Mouse (Mus musculus) layer of hippocampus, adult 9-11 months (tissue): ENCODE results near the gene Uba6.

Experiments
- DNase-seq: peaks from one replicate; pipeline ENCODE4 v3.0.0; 2022

Uba6 gene

GRCm38 (mm10) chr5:86071538-86071937 is 101.1 kb downstream of the Uba6 start, which contains the start of gene Stap1:
Gene Stap1, plus strand, starts transcription at chr5:86071746.
- DNase-seq = no peak

- DNase-seq = no peak
Measured at GRCm38 (mm10) chr5:86069121-86069520, 103.5 kb downstream of the Uba6 start.

DNA sequence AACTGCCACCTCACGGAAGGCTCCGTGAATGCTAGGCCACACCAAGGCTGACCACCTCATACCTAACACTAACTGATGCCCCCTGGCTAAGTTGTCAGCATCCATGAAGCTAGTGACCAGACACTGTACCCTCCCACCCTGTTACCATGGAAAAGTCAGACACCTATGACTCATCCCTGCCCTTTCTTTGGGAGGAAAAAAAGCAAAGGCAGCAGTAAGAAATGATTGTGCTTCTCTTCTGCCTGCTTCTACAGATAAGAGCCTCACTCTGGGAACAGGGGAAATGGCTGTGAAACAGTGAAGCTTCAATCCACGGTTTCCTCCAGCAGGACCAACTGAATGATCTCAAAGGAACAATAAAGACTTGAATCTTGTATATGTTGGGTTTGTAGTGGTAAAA is 104.2 kb downstream of the Uba6 start:
- DNase-seq = no peak

DNA sequence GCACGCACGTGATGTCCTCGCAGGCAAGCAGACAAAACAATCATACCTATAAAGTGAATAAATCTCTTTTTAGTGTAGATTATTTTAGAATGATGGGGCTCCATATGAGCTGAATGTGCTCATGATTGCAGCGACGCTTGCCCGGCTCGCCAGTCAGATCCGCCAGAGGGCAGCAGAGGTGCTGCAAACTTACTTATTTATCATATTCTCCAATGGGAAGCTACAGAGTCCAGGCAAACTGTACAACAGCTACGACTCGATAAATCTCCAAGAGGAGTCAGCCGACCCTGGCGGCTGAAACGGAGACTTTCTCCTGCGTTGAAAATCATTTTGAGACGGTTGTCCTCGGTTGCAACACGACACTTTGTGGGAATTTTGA is 106.1 kb downstream of the Uba6 start:
- peak; percentile 89 for DNase-seq

- DNase-seq = no peak
Measured at GRCm38 (mm10) chr5:86065876-86066550, 106.6 kb downstream of the Uba6 start.

DNA sequence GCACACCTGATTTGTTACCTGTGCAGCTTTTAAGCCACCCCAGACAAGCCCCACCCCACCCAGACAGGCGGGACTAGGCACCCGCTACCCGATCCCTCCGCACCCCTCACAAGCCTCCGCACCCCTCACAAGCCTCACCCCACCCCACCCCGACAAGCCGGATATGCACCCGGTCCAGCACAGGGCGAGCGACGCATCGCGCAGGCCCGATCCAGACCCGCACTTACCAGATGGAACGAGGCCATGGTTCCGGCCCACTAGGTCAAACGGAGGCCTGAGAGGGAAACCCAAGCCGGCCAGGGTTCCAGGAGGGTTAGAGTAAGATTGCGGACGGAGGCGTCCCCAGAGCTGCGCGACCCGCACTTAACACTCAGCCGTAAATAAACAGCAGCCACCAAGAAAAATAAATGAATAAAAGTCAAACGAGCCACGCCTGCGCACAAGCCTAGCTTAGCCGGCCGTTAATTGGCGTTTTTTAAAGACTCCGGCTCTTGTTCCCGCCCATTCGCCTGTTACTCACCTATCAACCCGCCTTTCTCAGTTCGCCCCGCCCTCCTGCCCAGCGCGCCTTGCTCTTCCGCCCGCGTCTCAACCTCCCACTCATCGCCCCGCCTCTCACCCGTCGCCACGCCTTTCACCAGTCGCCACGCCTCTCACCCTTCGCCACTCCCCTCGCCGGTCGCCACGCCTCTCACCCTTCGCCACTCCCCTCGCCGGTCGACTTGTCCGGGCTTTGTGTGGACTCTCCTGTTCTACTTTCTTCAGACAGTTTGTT is 107.3 kb downstream of the Uba6 start, which contains the start of gene Cenpc1:
TSS of gene Cenpc1 (minus strand) at position 483 of the 775 bp plus-strand sequence.
- DNase-seq = peak; percentile 97

DNA sequence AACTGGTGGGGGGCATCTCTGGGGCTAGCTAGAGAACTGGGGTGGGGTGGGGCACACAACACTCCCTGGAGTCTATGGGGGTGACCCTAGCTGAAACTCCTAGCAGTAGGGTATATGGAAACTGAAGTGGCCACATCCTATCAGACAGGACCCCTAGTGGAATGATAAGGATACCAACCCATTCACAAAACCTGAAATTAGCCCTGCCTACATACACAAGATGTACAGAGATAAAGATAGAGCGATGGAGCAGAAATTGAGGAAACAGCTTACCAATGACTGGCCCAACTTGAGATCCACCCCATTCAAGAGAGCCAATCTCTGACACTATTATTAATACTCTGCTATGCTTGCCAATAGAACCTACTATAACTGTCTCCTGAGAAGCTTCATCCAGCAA is 109.1 kb downstream of the Uba6 start:
- no peak for DNase-seq
